Mouse (Mus musculus): Measurements from ENCODE around the gene Myh6. TPM values are rescaled to one million over a fixed set of nuclear protein-coding genes. Genes with fewer than 3 reads are reported as not detected.

Myh6 gene
- total and polyA plus RNA-seq, 3 experiments = 6,249 to 21,149 (median 19,033) TPM

DNA sequence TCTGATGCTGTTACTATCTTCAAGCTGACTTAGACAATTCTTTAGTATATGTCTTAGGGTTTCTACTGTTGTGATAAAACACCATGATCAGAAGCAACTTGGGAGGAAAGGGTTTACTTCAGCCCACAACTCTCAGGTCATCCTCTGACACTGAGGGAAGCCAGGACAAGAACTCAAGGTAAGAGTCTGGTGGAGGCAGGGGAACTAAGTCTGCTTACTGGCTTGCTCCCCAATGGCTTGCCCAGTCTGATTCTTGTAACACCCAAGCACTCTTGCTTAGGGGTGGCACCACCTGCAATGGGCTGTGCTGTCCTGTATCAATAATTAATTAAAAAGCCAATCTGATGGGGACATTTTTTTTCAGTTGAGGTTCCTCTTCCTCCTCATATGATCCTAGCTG, 32.0 kb upstream of the Myh6 start:
- Histone ChIP-seq H3K79me2 (replicated peaks; ENCODE audit: control insufficient read depth, insufficient read depth, low read length) (no peaks in the 10 kb centered on the region), H3K27me3 (ENCODE audit: control insufficient read depth, insufficient read depth, low read length) (no peaks in the 10 kb centered on the region), H3K36me3 (ENCODE audit: control insufficient read depth, insufficient read depth, low read length) (no peaks in the 10 kb centered on the region), H3K4me3 (no peak overlapping the region), H3K4me1 (ENCODE audit: control insufficient read depth, insufficient read depth, low read length) (peaks cover 4% of the 10 kb centered on the region), H3K9ac (ENCODE audit: low read depth, low read length) (no peak overlapping the region), H3K27ac (no peak overlapping the region; the same call in 1 of the 2 replicates)
- peak; percentile 51; the same call in 1 of the 2 replicates for TF ChIP-seq POLR2A (IDR thresholded peaks at IDR 0.05; ENCODE audit: insufficient read depth, low read depth, low read length)
- TF ChIP-seq EP300 (IDR thresholded peaks at IDR 0.05; ENCODE audit: insufficient read depth, low read depth, low read length) = no peak
- intact Hi-C loops (cut with DNase I) = no loop called here
- no peak for DNase-seq

DNA sequence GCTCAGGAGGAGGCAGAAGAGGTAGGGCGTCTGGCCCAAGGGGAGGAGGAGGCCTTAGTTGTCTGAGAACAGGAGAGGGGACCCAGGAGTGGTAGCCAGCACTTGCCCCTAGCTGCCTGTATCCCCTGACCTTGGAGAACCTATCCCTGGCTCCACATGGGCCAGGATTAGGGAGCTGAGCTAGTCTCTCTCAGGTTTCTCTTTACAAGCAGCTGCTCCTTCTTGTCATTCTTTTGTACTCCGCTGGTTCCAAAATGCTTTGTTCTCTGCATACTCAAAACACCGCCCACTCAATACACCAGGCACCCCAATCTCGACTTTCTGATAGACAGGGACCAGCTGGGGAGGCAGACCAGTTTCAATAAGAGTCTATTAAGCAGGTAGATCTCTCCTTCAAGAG, 30.6 kb upstream of the Myh6 start:
- no peaks in the 10 kb centered on the region for H3K36me3 ChIP-seq (ENCODE audit: control insufficient read depth, insufficient read depth, low read length)
- no peak for DNase-seq
- TF ChIP-seq POLR2A (IDR thresholded peaks at IDR 0.05; ENCODE audit: insufficient read depth, low read depth, low read length) = peak; percentile 40; the same call in 1 of the 2 replicates
- TF ChIP-seq EP300 (IDR thresholded peaks at IDR 0.05; ENCODE audit: insufficient read depth, low read depth, low read length) = no peak
- H3K27me3 ChIP-seq (ENCODE audit: control insufficient read depth, insufficient read depth, low read length) = no peaks in the 10 kb centered on the region
- no peak overlapping the region for H3K4me3 ChIP-seq
- H3K9ac ChIP-seq (ENCODE audit: low read depth, low read length) = no peak overlapping the region
- no peaks in the 10 kb centered on the region for H3K79me2 ChIP-seq (replicated peaks; ENCODE audit: control insufficient read depth, insufficient read depth, low read length)
- peak overlapping the region; percentile 75 for H3K27ac ChIP-seq
- no peaks in the 10 kb centered on the region; the same call in 1 of the 2 replicates for H3K4me1 ChIP-seq (ENCODE audit: control insufficient read depth, insufficient read depth, low read length)
- intact Hi-C loops (cut with DNase I) = no loop called here
- 46% methylated on average over 4 of the region's 4 CpGs for WGBS

DNA sequence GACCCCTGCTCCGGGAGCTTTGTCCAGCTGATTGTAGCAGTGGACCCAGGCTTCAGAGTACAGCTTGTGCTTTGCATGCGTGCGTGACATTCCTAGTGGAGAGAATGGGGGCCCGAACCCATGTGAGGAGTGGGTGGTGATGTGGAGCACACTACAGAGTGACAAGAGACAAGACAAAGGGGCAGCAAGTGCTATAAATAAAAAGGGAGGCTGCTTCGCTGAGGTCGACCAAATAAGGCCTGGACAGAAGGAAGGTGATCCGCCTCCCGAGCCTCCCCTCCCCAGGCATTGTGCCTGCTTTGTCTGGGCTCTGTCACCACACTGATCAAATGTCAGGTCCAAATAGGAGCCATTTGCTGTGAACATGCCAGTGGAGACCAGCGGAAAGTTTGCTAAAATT, 30.1 kb upstream of the Myh6 start:
- no peaks in the 10 kb centered on the region for H3K36me3 ChIP-seq (ENCODE audit: control insufficient read depth, insufficient read depth, low read length)
- H3K9ac ChIP-seq (ENCODE audit: low read depth, low read length) = 0 out of 2 replicates have a peak overlapping the region, but pooled peaks have one; percentile 30
- H3K4me1 ChIP-seq (ENCODE audit: control insufficient read depth, insufficient read depth, low read length) = no peaks in the 10 kb centered on the region; the same call in 1 of the 2 replicates
- 45% methylated on average over 9 of the region's 9 CpGs for WGBS
- intact Hi-C loops (cut with DNase I) = no loop called here
- no peaks in the 10 kb centered on the region for H3K27me3 ChIP-seq (ENCODE audit: control insufficient read depth, insufficient read depth, low read length)
- no peak for TF ChIP-seq CTCF (IDR thresholded peaks at IDR 0.05)
- peak; percentile 87 for TF ChIP-seq EP300 (IDR thresholded peaks at IDR 0.05; ENCODE audit: insufficient read depth, low read depth, low read length)
- TF ChIP-seq POLR2A (IDR thresholded peaks at IDR 0.05; ENCODE audit: insufficient read depth, low read depth, low read length) = peak; percentile 65
- peak overlapping the region; percentile 75 for H3K27ac ChIP-seq
- DNase-seq = no peak
- no peak overlapping the region for H3K4me3 ChIP-seq
- no peaks in the 10 kb centered on the region for H3K79me2 ChIP-seq (replicated peaks; ENCODE audit: control insufficient read depth, insufficient read depth, low read length)

DNA sequence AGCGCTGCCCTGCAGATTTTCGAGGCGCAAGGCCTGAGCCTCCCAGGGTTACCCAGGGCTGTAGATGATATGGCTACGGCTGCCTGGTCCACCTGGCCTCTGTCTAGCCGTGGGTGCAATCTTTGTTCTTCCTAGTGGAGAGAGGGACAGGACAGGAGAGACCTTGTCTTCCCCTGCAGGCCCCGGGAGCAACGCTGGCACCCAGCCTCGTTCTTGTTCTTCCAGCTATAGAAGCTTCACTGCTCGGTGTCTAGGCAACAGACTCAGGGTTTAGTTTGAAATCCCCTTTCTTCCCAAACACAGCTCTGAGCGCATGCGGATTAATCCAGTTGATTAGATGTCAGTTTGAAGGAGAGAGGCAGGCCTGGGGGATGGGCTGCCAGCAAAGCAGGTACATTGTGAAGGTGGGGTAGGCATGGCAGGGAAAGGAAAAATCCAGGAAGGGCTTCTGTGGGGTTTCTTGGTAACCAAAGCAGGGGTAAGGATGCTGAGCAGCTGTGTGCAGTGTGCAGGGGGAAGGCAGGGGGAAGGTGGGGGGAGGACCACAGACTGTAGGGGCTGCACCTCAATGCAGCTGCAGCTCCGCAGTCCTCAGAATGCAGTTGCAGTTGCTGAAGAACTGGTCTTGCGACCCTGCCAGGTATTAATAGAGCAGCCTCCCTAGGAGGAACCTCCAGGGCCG, 28.9 kb upstream of the Myh6 start:
- TF ChIP-seq EP300 (IDR thresholded peaks at IDR 0.05; ENCODE audit: insufficient read depth, low read depth, low read length) (peak; percentile 49; the same call in 1 of the 2 replicates), POLR2A (IDR thresholded peaks at IDR 0.05; ENCODE audit: insufficient read depth, low read depth, low read length) (peak; percentile 74), CTCF (IDR thresholded peaks at IDR 0.05) (no peak)
- intact Hi-C loops (cut with DNase I) = no loop called here
- Histone ChIP-seq H3K36me3 (ENCODE audit: control insufficient read depth, insufficient read depth, low read length) (no peaks in the 10 kb centered on the region), H3K4me1 (ENCODE audit: control insufficient read depth, insufficient read depth, low read length) (no peaks in the 10 kb centered on the region; the same call in 1 of the 2 replicates), H3K9ac (ENCODE audit: low read depth, low read length) (no peak overlapping the region), H3K79me2 (replicated peaks; ENCODE audit: control insufficient read depth, insufficient read depth, low read length) (no peaks in the 10 kb centered on the region), H3K27me3 (ENCODE audit: control insufficient read depth, insufficient read depth, low read length) (no peaks in the 10 kb centered on the region), H3K4me3 (no peak overlapping the region), H3K27ac (peak overlapping the region; percentile 75; the same call in 1 of the 2 replicates)
- DNase-seq = no peak
- WGBS = 36% methylated on average over 14 of the region's 14 CpGs

DNA sequence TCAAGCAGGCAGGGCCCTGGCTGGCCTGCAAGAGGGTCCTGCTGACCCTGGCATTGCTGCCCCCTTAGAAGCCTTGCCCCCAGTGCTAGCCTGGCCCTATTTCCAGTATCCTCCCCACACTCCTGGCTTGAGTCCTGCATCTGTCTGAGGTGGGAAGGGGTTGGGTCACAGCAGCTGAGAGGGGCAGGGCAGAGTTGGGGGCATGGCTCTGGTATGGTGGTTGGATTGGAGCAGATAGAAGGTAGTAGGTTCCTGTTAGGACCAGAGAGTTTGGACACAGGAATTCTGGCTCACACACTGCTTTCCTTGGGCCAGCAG, 28.1 kb upstream of the Myh6 start:
- Histone ChIP-seq H3K27me3 (ENCODE audit: control insufficient read depth, insufficient read depth, low read length) (no peaks in the 10 kb centered on the region), H3K36me3 (ENCODE audit: control insufficient read depth, insufficient read depth, low read length) (no peaks in the 10 kb centered on the region), H3K9ac (ENCODE audit: low read depth, low read length) (0 out of 2 replicates have a peak overlapping the region, but pooled peaks have one; percentile 26), H3K4me1 (ENCODE audit: control insufficient read depth, insufficient read depth, low read length) (no peaks in the 10 kb centered on the region; the same call in 1 of the 2 replicates), H3K79me2 (replicated peaks; ENCODE audit: control insufficient read depth, insufficient read depth, low read length) (no peaks in the 10 kb centered on the region), H3K27ac (peak overlapping the region; percentile 53), H3K4me3 (no peak overlapping the region)
- DNase-seq = peak in 1 of 2 experiments; percentile 47
- intact Hi-C loops (cut with DNase I) = no loop called here
- no peak for TF ChIP-seq CTCF (IDR thresholded peaks at IDR 0.05)
- peak; percentile 84 for TF ChIP-seq POLR2A (IDR thresholded peaks at IDR 0.05; ENCODE audit: insufficient read depth, low read depth, low read length)
- peak; percentile 89 for TF ChIP-seq EP300 (IDR thresholded peaks at IDR 0.05; ENCODE audit: insufficient read depth, low read depth, low read length)

DNA sequence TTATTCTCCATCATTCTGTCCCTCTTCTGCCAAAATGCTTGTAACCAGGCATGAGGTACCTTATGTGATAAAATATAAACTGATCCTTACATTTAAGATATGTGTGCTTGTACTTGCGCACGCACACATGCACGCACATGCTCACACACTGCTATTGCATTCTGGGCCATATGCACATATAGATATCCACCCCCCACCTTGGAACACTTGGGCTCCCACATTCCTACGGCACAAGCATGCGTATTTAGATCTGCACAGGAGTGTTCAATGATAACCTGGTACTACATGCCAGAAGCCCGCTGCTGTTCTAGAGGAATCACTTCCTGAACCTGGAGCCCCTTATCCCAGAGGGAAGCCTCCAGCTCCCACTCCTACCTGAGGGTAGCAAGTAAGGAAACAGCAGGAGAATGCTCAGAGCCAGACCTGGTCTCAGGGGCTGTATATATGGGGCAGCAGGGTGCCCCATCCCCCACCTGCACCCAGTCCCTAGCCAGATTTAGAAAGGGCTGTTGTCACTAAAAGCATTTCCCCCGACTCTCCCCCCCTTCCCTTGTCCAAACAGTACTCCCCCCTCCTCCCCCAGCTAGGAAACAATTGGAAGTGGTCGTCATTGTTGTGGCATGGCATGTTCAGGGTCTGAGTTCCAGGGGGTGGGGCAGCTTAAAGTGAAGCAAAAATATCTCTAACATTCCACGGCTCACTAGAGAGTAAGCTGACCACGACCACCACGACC, 27.6 kb upstream of the Myh6 start, which contains the start of gene Myh7:
Myh7 (minus strand) TSS at position 491 of the 733 bp plus-strand sequence.
- peak in 1 of 2 experiments; percentile 43 for DNase-seq
- Histone ChIP-seq H3K79me2 (replicated peaks; ENCODE audit: control insufficient read depth, insufficient read depth, low read length) (no peaks in the 10 kb centered on the region), H3K27ac (peak within 1 kb of the TSS; percentile 53), H3K27me3 (ENCODE audit: control insufficient read depth, insufficient read depth, low read length) (no peaks in the 10 kb centered on the region), H3K4me1 (ENCODE audit: control insufficient read depth, insufficient read depth, low read length) (no peaks in the 10 kb centered on the region; the same call in 1 of the 2 replicates), H3K4me3 (no peak within 1 kb of the TSS), H3K36me3 (ENCODE audit: control insufficient read depth, insufficient read depth, low read length) (no peaks in the 10 kb centered on the region), H3K9ac (ENCODE audit: low read depth, low read length) (0 out of 2 replicates have a peak within 1 kb of the TSS, but pooled peaks have one; percentile 26)
- intact Hi-C loops (cut with DNase I) = no loop called here
- TF ChIP-seq CTCF (IDR thresholded peaks at IDR 0.05) (no peak), POLR2A (IDR thresholded peaks at IDR 0.05; ENCODE audit: insufficient read depth, low read depth, low read length) (no peak; the same call in 1 of the 2 replicates), EP300 (IDR thresholded peaks at IDR 0.05; ENCODE audit: insufficient read depth, low read depth, low read length) (peak; percentile 90)
- WGBS = 20% methylated on average over 11 of the region's 11 CpGs
